In genomic region chr2:151039232-151039695, GRCm38 (mm10) we compare ENCODE assay signal across 8 mouse cellular contexts. TPM values are rescaled to one million over a fixed set of nuclear protein-coding genes. Genes with fewer than 3 reads are reported as not detected.
DNase-seq lines count a peak whose midpoint lies in the region; ATAC-seq and TF ChIP-seq lines count a peak whose summit lies in the region.

TSS of gene Ninl (minus strand) at chr2:151039382.
TSS of gene Nanp (minus strand) at chr2:151039398.

- intact Hi-C loops in gastrocnemius, adult 2 months (cut with DNase I) = loop anchor here (2.0 kb wide), 1 partner anchor 128 kb away; no protein-coding TSS in a partner anchor
- intact Hi-C loops in left cerebral cortex, adult 2 months (cut with DNase I) = no loop called here

- WGBS in hindbrain, postnatal 0 days = under 1% methylated on average over 31 of the region's 34 CpGs

- 0 out of 2 replicates have a peak, but pooled peaks cover 9% of the 10 kb centered on the region for H3K4me1 ChIP-seq in hindbrain, postnatal 0 days (ENCODE audit: insufficient read depth, low read length)

- ATAC-seq in common myeloid progenitor, adult 5-6 weeks (replicated peaks; ENCODE audit: low read depth, poor library complexity, severe bottlenecking) = peak; percentile 89
- peak; percentile 97 for ATAC-seq in hindbrain, postnatal 0 days
- ATAC-seq in megakaryocyte, adult 5-6 weeks (ENCODE audit: poor library complexity, severe bottlenecking) = peak; percentile 80

- no peaks in the 10 kb centered on the region for H3K36me3 ChIP-seq in hindbrain, postnatal 0 days (ENCODE audit: insufficient read depth, low read length)

- H3K4me2 ChIP-seq in hindbrain, postnatal 0 days (ENCODE audit: low read depth, low read length) = peak within 1 kb of the TSS; percentile 85

- TF ChIP-seq CTCF in gastrocnemius, adult 2 months (IDR thresholded peaks at IDR 0.05) = no peak
- TF ChIP-seq CTCF in hindbrain, postnatal 0 days (IDR thresholded peaks at IDR 0.05; ENCODE audit: low read depth) = no peak
- TF ChIP-seq CTCF in left cerebral cortex, adult 2 months (IDR thresholded peaks at IDR 0.05) = no peak

- peak within 1 kb of the TSS; percentile 85 for H3K9ac ChIP-seq in hindbrain, postnatal 0 days (replicated peaks; ENCODE audit: low read length)

- H3K27me3 ChIP-seq in hindbrain, postnatal 0 days (ENCODE audit: insufficient read depth, low read length) = no peaks in the 10 kb centered on the region

- peak within 1 kb of the TSS; percentile 87 for H3K27ac ChIP-seq in gastrocnemius, adult 2 months
- H3K27ac ChIP-seq in hindbrain, postnatal 0 days = peak within 1 kb of the TSS; percentile 90
- H3K27ac ChIP-seq in left cerebral cortex, adult 2 months = peak within 1 kb of the TSS; percentile 99

- peak within 1 kb of the TSS; percentile 91 for H3K4me3 ChIP-seq in gastrocnemius, adult 2 months
- H3K4me3 ChIP-seq in hindbrain, postnatal 0 days (ENCODE audit: low read length) = peak within 1 kb of the TSS; percentile 80
- peak within 1 kb of the TSS; percentile 75 for H3K4me3 ChIP-seq in left cerebral cortex, adult 2 months

- no peaks in the 10 kb centered on the region for H3K9me3 ChIP-seq in hindbrain, postnatal 0 days (ENCODE audit: low read length)

- DNase-seq in ZHBTc4 (ENCODE audit: low read depth, low spot score) = peak; percentile 98
- peak; percentile 96 for DNase-seq in gastrocnemius, adult 2 months
- DNase-seq in hindbrain, postnatal 0 days (ENCODE audit: low spot score) = peak; percentile 98
- peak; percentile 91 to 92 for DNase-seq in left cerebral cortex, adult 2 months (ENCODE audit: extremely low spot score in 1 of 2, low spot score in 2 of 2)
- peak; percentile 91 to 92 for DNase-seq in right cerebral cortex, adult 2 months (ENCODE audit: low spot score in 2 of 2)
- DNase-seq in urinary bladder, postnatal 14 days (ENCODE audit: low spot score) = peak; percentile 95

RNA-seq across cellular contexts. Expression of gene Ninl, which starts in this region (rescaled TPM):
- total RNA-seq in common myeloid progenitor, adult 5-6 weeks (2017) = 2.6 and 4.7 TPM in 2 replicates
- total RNA-seq in gastrocnemius, adult 2 months (2021) = under 1 TPM; 0.50 to 0.51 TPM
- total RNA-seq in hindbrain, postnatal 0 days (2014; rRNA removed) = 3.1 and 7.3 TPM in 2 replicates
- polyA plus RNA-seq in hindbrain, postnatal 0 days (2015; fragmentation: Nextera tagmentation; extraction: Ambion mirVana) = 2.7 and 3.2 TPM in 2 replicates
- 1 to 10 TPM; 6.4 to 6.5 TPM for total RNA-seq in left cerebral cortex, adult 2 months (2021)
- total RNA-seq in megakaryocyte, adult 5-6 weeks (2015) = 0.07 and 0.09 TPM in 2 replicates
- total RNA-seq in megakaryocyte, adult 5-6 weeks (2017) = 0.29 and 1.2 TPM in 2 replicates

RNA-seq across cellular contexts. Expression of gene Nanp, which starts in this region (rescaled TPM):
- total RNA-seq in common myeloid progenitor, adult 5-6 weeks (2017) = 24.1 and 27.9 TPM in 2 replicates
- total RNA-seq in gastrocnemius, adult 2 months (2021) = 1 to 10 TPM; 2.6 to 3.8 TPM
- total RNA-seq in hindbrain, postnatal 0 days (2014; rRNA removed) = 10.2 and 11.8 TPM in 2 replicates
- 39.0 and 39.3 TPM in 2 replicates for polyA plus RNA-seq in hindbrain, postnatal 0 days (2015; fragmentation: Nextera tagmentation; extraction: Ambion mirVana)
- 10 to 100 TPM; 18.6 to 27.6 TPM for total RNA-seq in left cerebral cortex, adult 2 months (2021)
- 17.3 and 18.7 TPM in 2 replicates for total RNA-seq in megakaryocyte, adult 5-6 weeks (2015)
- total RNA-seq in megakaryocyte, adult 5-6 weeks (2017) = 9.6 and 10.5 TPM in 2 replicates

Comparison
In these comparisons a context has a peak if more than half of its experiments do, and no peak if none do; other contexts are left out.
1. Peak in every context shown above with its lines: DNase-seq, ATAC-seq, H3K4me3 ChIP-seq and H3K27ac ChIP-seq.